Mouse (Mus musculus) ES-Bruce4 (cell line): ENCODE results near the gene Zfp414.

Experiments
- CTCF ChIP-seq: IDR thresholded peaks from one replicate; pipeline ENCODE4 v1.8.1; 2011; ENCODE audit warnings: low read depth, low read length
- POLR2A ChIP-seq: IDR thresholded peaks from one replicate; pipeline ENCODE4 v1.8.1; 2011; ENCODE audit warnings: low read length; ENCODE audit not compliant: insufficient read depth

DNA sequence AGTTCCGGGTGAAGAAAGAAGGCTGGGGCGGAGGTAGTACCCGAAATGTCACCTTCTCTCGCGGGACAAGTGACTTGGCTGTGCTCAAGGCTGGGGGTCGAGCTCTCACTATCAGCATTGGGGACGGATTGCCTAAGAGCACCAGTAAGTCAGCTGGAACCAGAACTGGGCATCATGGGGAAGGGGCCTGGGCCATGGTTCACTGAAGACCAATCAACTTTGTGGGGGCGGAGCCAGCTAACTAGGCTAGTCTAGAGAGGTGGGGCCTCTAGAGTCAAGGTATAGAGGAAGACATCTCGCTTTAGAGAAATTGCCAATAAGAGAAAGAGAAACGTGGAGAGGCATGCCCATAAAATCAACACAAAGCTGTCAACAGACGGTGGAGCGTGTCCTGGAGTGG is 26.9 kb upstream of the Zfp414 start:
- TF ChIP-seq POLR2A (no peak), CTCF (no peak)
